Mouse (Mus musculus) urinary bladder, postnatal 36 days (tissue): ENCODE measurements at regions not wholly inside any gene's neighbourhood (a gene's known extent, or its start where the extent isn't known, plus 50 kb on each side); places are given as distances from the start of the nearest gene placed in this dataset.

Source experiments
- DNase-seq, 2 experiments: peaks; one replicate each; pipeline ENCODE4 v3.0.0; 2022; ENCODE audit warnings: low spot score in 2 of 2, mixed read lengths in 1 of 2

GRCm38 (mm10) chr12:110215311-110215710, 63.6 kb upstream of the Dio3 start:
- no peak for DNase-seq

- DNase-seq = no peak
Observed at GRCm38 (mm10) chr12:110219750-110220149, 59.1 kb upstream of the Dio3 start.

- peak in 1 of 2 experiments; percentile 43 for DNase-seq
Observed at GRCm38 (mm10) chr12:110220516-110220915, 58.4 kb upstream of the Dio3 start.

- no peak for DNase-seq
Observed at GRCm38 (mm10) chr12:110221184-110221583, 57.7 kb upstream of the Dio3 start.

- no peak for DNase-seq
Observed at GRCm38 (mm10) chr12:110221679-110222078, 57.2 kb upstream of the Dio3 start.

GRCm38 (mm10) chr12:110224250-110224649, 54.6 kb upstream of the Dio3 start:
- peak in 1 of 2 experiments; percentile 39 for DNase-seq

- no peak for DNase-seq
Observed at GRCm38 (mm10) chr12:110228011-110228411, 50.9 kb upstream of the Dio3 start.
